Mouse (Mus musculus) ovary, postnatal 36 days (tissue): ENCODE measurements around the gene Kcnn4.
A peak's percentile ranks its signal among the peaks of the same experiment; 100 is the strongest.

Source experiments
- DNase-seq: peaks from one replicate; pipeline ENCODE4 v3.0.0; 2022; ENCODE audit warnings: low spot score, mixed read lengths

Kcnn4 gene

DNA sequence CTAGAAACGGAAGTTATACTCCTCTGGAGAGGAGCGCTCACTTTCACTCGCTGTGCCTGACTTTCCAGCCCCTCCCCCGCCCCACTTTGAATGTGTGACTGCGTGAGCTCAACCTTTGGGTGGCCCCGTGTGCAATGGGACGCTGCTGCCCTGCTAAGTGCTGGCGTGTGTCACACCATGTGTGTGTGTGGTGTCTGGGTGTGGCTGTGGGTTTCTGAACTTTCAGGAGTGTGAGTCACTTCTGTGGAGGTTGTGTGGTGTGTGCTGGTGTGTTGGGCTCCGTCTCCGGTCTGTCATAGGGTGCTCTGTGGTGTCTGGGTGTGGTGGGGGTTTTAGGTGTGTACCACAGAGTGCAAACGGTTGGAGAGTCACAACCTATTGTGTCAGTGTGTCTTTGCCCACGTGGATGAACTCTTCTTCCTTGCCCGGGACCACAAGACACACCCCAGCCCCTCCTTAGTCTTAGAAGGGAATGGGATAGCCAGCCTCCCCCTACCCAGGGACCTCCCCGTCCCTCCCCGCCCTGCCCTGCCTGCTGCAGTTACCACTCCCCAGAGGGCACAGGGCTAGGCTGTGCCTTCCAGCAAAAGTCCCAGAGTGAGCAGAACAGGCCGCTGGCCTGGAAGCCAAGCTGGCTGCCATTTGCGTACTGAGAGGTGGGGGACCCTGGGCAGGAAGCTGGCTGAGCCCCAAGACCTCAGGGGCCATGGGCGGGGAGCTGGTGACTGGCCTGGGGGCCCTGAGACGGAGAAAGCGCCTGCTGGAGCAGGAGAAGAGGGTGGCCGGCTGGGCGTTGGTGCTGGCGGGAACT is at the start of gene Kcnn4:
Kcnn4 (plus strand) TSS at position 533 of the 811 bp plus-strand sequence.
- no peak for DNase-seq

DNA sequence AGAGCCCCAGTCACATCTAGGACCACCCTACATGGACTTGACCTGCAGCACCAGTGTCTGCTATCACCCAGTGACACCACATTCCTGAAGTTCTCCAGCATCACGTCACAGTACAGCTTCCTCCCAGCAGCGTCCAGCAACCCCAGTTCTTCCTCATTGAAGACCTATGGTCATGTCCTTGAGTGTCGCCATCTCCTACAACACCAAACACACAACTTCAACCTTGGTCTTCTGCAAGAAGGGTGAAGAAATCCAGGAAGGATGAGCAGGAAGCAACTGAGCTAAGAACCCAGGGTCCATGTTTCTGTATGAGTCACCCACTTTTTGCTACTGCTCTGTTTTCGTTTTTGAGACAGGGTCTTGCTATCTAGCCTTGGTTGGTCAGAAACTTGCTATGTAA is 47.5 kb upstream of the Kcnn4 start:
- DNase-seq = no peak

DNA sequence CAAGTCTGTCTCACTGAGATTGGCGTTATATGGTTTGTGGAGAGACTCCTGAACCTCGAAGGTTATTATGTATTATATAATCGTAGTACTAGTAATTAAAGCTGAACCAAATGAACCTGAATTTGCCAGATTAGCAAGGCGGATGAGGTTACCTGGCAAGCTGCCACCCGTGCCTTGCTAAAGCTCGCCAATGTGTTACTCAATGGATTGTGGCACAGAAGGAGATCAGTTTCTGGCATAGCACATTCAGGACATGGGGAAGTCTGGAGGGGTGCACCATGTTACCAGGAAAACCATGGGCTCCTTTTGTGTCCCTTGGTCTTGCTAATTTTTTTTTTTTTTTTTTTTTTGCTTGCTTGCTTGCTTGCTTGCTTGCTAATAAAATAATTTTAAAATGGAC is 44.9 kb upstream of the Kcnn4 start:
- no peak for DNase-seq

DNA sequence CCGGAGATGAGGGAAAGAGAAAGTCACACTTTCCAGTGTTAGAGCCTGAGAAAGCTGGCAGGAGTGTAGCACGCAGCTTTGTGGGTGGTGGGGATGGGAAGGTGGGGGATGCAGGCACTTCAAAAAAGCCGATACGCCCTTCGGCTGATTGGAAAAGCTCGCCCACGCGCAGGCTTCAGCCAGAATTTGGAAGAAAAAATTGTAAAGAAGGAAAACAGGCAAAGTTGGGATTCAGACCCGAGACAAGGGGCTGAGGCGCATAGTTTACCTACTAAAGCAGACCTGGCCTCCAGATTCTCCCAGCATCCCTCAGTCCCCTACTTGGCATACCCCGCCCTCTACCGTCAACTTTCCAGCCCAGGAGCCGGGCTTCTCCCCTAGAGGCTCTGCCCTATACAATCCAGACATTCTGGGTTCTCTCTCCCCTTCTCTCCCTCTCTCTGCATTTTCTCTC is 44.4 kb upstream of the Kcnn4 start:
- no peak for DNase-seq

DNA sequence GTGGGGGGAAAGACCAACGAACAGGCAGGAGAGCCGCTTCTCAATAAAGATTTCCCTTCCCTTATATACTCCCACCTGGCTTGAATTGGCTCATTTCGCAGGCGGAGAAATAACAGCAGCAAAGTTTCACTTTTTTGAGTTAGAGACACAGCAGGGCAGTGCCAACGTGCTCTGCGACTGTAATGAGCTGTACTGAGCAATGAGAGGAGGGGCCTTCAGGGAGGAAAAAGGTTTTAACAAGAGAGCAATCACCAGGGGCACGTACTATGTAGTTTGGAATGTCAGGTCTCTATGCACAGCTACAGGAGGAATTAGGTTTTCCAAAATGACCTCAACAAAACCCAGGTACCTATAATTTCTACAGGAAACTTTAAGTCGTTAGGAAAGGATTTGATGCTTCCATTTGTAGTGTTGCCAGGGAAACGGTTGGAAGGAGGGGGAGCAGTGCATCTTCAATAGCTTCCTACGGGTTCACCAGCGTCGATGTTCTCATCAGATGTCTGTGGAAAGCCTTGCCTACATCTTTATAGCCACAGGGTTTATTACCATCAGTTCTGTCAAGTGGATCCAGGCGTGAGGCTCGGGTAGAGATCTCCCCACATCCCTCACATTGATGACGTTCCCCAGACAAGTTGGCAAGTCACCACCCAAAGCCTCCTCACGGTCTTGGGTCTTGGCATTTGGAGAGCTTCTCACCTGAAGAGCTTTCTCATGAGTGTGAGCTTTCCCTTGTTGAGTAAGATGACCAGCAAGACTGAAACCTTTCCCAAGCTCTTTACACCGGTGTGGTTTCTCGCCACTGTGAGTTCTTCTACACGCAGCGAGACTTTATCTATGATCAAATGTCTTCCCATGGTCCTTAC is 43.6 kb upstream of the Kcnn4 start:
- DNase-seq = no peak

DNA sequence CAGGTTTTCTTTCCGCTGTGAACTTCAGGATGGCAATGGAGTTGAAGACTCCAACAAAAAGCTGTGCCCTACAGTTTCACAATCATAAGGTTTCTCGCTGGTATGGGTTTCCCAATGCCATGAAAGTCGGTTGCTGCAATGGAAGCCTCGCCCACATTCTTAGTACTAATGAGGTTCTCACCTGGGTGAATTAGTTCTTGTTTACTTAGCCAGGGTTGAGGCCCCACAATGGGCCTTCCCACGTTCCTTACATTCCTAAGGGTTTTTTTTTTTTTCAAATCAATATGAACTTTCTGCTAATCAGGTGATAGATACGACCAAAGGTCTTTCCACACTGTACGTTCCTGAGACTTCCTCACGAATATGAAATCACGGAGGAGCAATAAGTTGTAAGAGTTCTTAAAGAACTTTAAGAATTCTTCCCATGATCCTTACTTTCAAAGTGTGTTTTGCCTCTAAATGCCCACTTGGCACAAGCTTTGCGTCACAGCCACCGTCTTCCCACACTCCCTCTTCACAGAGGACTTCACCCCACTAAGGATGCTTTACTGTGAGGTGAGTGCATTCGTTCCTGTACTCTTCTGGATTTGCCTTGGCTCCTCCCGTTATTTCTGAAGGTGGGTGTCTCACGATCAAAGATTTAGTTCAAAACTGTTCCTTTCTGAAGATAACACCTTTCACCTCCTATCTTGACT is 42.6 kb upstream of the Kcnn4 start:
- no peak for DNase-seq

DNA sequence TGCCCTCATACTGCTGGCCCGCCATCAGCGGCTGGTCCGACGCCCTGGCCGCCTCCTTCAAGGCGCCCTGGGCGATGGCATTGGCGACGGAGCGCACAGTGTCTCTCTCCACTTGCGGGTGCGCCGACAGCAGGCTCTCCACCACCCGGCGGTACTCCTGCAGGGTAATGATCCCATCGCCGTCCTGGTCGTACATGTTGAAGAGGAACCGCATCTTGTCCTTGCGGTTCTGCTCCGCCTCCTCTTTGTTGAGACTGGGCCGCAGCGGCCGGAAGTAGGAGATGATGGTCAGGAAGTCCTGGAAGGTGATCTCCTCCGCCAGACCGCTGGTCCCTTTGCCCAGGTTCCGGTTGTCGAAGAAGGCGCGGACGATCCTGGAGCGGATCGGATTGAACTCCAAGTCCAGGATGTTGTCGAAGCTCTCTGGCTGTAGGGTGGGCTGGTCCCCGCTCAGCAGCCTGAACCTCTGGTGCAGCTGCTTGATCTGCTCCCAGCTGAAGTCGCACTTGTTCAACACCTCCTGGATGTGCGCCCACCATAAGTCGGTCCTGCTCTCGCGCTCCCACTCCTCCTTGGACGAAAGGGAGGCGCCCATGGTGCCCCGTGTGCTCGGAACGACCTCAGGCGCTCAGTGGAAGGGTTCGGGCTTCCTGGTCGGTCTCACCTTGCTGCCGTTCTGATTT is 36.6 kb upstream of the Kcnn4 start, which contains the start of gene Tescl:
Tescl (minus strand) TSS at position 633 of the 683 bp plus-strand sequence.
- DNase-seq = peak; percentile 8

DNA sequence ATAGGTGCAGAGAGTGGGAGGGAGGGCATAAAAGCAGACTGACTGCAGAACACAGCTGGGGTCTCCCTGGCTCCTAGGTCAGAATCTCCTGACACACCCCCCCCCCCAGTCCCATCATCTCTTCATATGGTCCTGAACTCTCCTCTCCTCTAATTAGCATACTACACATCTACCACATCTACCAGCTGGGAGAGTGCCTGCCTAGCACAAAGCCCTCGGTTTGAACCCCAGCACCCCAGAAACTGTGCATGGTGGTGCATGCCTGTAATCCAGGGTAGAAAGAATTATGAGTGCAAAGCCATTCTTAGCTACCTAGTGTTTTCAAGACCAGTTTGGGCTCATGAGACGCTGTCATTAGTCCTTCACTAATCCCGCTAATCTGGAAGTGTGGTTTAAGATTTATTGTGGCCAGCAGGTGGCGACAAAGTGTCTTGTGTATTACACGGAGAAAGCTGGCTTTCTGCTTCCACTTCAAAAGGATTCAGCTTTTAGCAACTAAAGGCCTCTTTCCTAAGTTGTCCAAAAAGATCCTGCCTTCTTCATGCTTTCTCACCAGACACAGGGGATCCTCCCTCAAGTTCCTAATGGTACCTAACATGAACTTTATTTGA is 34.3 kb upstream of the Kcnn4 start:
- peak; percentile 27 for DNase-seq

DNA sequence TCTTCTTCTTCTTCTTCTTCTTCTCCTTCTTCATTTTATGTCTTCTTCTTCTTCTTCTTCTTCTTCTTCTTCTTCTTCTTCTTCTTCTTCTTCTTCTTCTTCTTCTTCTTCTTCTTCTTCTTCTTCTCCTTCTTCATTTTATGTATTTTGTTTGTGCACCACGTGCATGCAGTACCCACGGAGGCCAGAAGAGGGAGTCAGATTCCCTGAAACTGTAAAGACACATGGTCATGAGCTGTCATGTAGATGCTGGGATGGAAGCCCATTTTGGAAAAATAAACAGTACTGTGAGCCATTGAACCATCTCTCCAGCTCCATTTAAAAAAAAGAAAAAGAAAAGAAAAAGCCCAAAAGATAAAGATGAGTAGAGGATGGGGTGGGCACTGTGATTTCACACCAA is 31.8 kb upstream of the Kcnn4 start:
- DNase-seq = no peak

DNA sequence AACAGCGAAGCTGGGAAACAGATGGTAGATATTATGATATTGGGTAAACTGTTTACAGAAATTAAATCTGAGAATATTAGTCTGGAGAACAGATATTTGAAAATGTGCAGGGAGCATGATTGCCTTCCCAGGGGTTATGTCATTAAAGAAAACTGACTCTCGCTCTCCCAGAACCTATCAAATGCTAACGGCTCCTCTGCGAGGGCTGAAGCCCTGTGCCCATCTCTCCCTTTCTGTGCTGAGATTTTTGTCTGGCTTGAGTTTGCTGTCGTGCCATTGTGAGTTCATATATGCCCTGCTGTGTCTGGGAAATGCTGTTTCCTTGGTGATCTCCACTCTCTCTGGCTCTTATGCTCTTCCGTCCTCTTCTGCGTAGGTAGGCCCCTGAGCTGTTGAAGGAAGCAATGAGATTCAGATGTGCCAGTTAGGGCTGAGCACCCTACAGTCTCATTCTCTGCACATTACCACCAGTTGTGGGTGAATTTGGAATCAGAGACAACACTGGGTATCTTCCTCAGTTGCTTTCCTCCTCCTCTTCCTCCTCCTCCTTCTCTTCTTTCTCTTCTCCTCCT is 26.3 kb upstream of the Kcnn4 start:
- DNase-seq = no peak

DNA sequence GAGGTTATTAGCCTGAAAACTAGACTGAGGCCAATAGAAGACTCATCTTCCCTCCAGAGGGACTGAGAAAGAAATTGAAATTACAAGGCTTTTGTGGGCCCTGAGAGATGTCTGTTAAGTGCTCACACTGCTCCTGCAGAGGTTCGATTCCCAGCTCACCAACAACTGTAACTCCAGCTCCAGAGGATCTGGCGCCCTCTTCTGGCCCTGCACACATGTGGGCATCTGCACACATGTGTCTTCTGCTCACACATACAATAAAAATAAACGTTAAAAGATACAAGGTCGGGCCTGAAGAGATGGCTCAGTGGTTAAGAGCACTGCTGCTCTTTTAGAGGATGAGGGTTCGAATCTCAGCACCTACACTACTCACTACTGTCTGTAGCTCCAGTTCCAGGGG is 23.6 kb upstream of the Kcnn4 start:
- no peak for DNase-seq

DNA sequence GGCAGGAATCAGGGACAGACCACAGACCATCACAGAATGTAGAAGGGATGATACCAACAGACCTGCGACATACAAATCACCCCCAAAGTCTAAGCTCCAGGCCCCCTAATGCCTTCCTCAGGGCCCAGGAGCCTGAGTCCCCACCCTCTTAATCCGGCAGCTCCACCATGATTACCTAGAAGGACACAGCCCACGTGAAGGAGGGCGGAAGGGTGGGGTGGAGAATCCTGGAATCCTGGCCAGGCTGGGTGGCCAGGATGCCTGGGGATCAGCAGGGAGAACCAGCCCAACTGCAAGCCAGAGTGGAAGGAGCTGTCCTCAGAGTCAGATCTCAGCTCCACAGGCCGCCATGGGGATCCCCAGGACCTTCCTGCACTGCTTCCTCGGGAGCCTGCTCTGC is 21.2 kb upstream of the Kcnn4 start, which contains the start of gene Lypd5:
Lypd5 (plus strand) TSS at position 301 of the 400 bp plus-strand sequence.
- no peak for DNase-seq

DNA sequence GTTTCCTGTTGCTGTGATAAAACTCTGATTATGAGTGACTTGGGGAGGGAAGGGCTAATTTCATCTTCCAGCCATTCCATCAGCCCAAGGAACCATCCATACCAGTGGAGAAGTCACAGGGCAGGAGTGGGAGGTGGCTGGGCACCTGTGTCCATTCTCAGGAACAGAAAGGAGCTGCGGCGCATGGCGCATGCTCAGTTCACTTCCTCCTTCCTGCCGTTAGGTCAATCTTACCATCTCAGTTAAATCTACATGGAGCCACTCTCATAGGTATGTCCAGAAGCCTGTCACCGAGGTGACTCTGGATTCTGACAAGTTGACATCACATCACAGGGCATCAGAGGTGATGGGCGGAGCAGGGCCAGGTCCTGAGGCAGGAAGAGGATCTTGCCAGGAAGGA is 14.4 kb upstream of the Kcnn4 start:
- DNase-seq = no peak

DNA sequence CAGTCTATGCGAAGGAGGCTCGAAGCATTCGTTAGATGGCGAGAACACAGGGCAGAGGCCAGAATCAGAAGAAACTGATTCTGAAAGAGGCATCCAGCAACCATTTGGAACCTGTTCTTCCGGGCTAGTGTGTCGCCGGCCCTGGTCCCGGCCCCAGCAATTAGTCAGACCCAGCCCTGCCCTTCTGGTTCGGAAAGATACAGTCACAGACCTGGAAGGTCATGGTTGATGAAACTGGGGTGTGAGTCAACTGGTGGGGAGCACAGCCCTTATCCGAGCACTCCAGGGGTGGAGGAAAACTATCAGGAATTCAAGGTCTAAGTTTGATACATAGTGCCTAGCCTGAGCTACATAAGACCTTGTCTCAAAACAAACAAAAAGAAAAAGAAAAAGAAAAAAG is 14.0 kb upstream of the Kcnn4 start:
- no peak for DNase-seq

DNA sequence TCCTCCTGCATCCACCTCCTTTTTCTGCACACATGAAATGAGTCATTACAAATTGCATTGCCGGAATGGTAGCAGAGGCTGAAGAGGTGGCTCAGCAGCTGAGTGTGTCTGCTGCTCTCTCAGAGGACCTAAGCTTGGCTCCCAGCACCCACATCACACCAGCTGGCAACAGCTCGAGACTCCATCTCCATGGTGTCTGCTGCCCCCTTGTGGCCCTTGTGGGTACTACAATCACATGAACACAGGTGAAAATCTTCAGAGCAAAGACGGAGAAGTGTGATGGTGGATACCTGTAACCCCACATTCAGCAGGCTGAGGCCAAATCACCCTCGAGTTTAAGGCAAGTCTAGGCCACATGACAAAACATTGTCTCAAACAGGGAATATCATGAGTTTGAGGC is 12.2 kb upstream of the Kcnn4 start:
- DNase-seq = no peak

DNA sequence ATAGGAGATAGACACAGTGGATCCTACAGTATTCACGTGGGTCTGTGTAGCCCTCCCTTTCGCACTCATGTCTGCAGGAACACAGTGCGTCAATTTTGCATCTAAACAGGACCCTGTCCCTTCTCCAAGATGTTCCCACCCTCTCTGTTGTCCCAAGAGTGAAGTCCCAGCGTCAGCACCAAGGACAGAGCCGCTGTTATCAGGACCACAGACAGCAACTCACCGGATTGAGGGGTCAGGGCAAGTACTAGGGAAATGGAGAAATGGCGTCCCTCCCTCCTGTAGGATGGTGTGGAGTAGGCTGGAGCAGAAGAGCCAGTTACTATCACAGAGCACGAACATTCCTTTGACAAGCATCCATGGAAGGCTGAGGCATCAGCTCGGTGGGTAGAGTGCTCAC is 10.8 kb upstream of the Kcnn4 start:
- peak; percentile 34 for DNase-seq

DNA sequence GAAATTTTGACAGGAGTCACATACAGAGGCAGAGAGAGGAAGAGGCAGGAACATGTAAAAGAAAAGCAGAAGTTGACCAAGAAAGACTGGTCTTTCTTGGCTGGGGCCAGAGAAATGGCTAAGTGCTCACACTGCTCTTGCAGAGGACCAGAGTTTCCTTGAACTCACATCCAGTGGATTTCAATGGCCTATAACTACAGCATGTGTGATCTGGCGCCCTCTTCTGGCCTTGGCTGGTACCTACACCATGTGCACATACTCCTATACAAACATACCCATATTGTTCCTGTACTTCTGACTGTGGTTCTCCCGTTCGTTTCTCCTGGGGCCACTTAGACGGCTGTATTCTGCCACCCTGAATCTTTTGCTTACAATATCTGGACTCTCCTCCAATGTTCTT is 9.1 kb upstream of the Kcnn4 start:
- no peak for DNase-seq

DNA sequence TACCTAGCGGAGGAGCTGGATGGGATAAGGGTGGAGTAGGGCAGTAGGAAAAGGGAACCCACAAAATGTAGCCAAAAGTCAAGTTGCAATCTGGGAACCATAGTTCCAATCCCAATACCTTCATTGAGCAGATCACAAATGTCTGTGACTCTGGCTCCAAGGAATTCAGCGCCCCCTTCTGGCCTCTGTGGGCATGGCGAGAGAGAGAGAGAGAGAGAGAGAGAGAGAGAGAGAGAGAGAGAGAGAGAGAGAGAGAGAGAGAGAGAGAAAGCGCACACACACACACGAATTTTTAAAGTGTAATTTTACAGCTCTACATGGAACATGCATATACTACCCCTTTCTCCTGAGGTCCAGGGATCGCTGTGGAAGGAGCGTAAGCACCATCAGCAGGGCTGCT is 6.8 kb upstream of the Kcnn4 start:
- DNase-seq = no peak

DNA sequence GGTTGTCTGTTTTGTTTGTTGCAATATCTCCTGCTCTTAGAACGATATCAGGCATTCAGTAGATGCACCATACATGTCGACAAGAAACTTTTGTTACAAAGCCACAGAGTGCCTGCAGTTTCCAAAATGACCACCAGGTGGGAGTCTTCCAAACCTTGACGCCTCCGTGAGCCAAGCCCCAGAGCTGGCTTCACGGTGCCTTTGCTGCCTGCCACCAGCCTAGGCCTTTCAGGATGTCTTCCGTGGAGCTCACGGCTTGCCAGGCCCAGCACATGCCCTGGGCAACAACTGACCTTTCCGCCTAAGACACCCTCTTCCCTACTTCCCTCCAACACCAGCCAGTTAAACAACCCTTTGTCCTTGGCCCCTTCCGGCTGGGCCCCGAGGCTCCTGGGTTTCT is 5.2 kb upstream of the Kcnn4 start:
- peak; percentile 72 for DNase-seq

DNA sequence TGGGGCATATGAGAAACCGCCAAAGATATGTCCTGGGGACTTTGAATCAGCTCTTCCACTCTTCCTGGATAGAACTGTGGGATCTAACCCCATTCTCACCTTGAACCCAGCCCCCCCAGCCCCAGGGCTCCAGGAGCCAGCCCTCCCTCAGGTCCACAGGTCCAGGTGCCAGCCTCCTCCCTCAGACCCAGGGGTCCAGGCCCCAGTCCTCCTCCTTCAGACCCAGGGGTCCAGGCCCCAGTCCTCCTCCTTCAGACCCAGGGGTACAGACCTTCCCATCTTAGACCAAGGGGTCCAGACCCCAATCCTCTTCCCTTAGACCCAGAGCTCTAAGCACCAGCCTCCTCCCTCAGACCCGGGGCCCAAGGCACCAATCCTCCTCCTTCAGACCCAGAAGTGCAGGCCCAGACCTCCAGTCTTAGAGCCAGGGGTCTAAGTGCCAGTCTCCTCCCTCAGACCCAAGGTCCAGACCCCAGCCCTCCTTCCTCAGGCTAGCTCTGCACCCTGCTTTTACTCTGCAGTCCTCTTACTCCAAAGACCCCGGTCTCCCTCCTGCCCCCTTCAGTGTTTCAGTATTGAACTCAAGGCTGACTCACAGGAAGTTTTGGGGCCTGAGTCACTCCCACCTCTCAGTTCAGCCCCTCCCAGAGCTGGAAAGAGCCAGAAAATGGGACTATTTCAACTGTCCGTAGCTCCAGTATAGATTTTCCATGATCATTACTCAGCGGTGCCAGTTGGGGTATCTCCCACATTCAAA is 4.6 kb upstream of the Kcnn4 start:
- DNase-seq = no peak
